Mouse (Mus musculus) intestine, embryonic 15.5 days (tissue): Measurements from ENCODE around the gene Psap. TPM values are rescaled to one million over a fixed set of nuclear protein-coding genes. Genes with fewer than 3 reads are reported as not detected.

ENCODE experiments used
- ATAC-seq: fragments of 200-750 bp; cut with Nextera tagmentation; 2 replicates; pipeline ENCODE4 v1.8.0; 2017; ENCODE audit warnings: moderate TSS enrichment, moderate library complexity
- H3K27ac ChIP-seq: fragments of 300-500 bp; sonication (generic); 2 replicates; pipeline ENCODE4 v1.5.1; 2015; ENCODE audit warnings: mild to moderate bottlenecking, inconsistent platforms
- H3K27me3 ChIP-seq: fragments of 300-500 bp; sonication (generic); replicated peaks from 2 replicates; pipeline ENCODE4 v1.6.1; 2015; ENCODE audit warnings: inconsistent platforms
- H3K36me3 ChIP-seq: fragments of 300-500 bp; sonication (generic); 2 replicates; pipeline ENCODE4 v1.6.1; 2015; ENCODE audit warnings: inconsistent platforms
- H3K4me1 ChIP-seq: fragments of 300-500 bp; sonication (generic); replicated peaks from 2 replicates; pipeline ENCODE4 v1.6.1; 2015; ENCODE audit warnings: inconsistent platforms
- H3K4me2 ChIP-seq: fragments of 300-500 bp; sonication (generic); replicated peaks from 2 replicates; pipeline ENCODE4 v1.6.1; 2015; ENCODE audit warnings: mild to moderate bottlenecking, inconsistent platforms
- H3K4me3 ChIP-seq: fragments of 300-500 bp; sonication (generic); replicated peaks from 2 replicates; pipeline ENCODE4 v1.5.1; 2015; ENCODE audit warnings: inconsistent platforms
- H3K9ac ChIP-seq: fragments of 300-500 bp; sonication (generic); 2 replicates; pipeline ENCODE4 v1.6.1; 2015; ENCODE audit warnings: inconsistent platforms
- H3K9me3 ChIP-seq: fragments of 300-500 bp; sonication (generic); 2 replicates; pipeline ENCODE4 v1.6.1; 2016; ENCODE audit warnings: inconsistent platforms
- WGBS: fragments of 180-500 bp; shearing (Covaris S2); methylation state at CpG from one replicate; pipeline ENCODE4 v1.1.7; 2015; 5-methylcytosine and 5-hydroxymethylcytosine counted together
- polyA plus RNA-seq: library from polyadenylated mRNA; unstranded; fragments of >200 nt; fragmentation: Nextera tagmentation; extraction: Ambion mirVana; gene quantifications from 2 replicates; pipeline ENCODE4 v1.2.1, GENCODE M21; 2015

Psap gene
- polyA plus RNA-seq, 1 experiment from 2014 or later: 147 TPM

GRCm38 (mm10) chr10:60335021-60335420 is 57.6 kb downstream of the Psap start:
- no peak overlapping the region for H3K4me2 ChIP-seq
- H3K27ac ChIP-seq: no peak overlapping the region
- no peaks in the 10 kb centered on the region for H3K9me3 ChIP-seq
- no peak for ATAC-seq
- 91% methylated on average over 4 of the region's 4 CpGs for WGBS
- H3K36me3 ChIP-seq: no peaks in the 10 kb centered on the region
- H3K27me3 ChIP-seq: no peaks in the 10 kb centered on the region
- H3K9ac ChIP-seq: no peak overlapping the region
- H3K4me3 ChIP-seq: no peak overlapping the region
- H3K4me1 ChIP-seq: peaks cover 16% of the 10 kb centered on the region

- WGBS: 73% methylated on average over 9 of the region's 9 CpGs
- ATAC-seq: no peak
- Histone ChIP-seq H3K27me3 (no peaks in the 10 kb centered on the region), H3K27ac (no peak overlapping the region), H3K4me2 (no peak overlapping the region), H3K9me3 (no peaks in the 10 kb centered on the region), H3K4me3 (no peak overlapping the region), H3K9ac (no peak overlapping the region), H3K4me1 (peaks cover 7% of the 10 kb centered on the region), H3K36me3 (no peaks in the 10 kb centered on the region)
Observed at GRCm38 (mm10) chr10:60341528-60341927, 64.1 kb downstream of the Psap start.

- no peak overlapping the region for H3K27ac ChIP-seq
- H3K4me1 ChIP-seq: peaks cover 33% of the 10 kb centered on the region
- 75% methylated on average over 3 of the region's 3 CpGs for WGBS
- ATAC-seq: no peak
- H3K4me2 ChIP-seq: no peak overlapping the region
- H3K9ac ChIP-seq: no peak overlapping the region
- H3K4me3 ChIP-seq: no peak overlapping the region
- H3K36me3 ChIP-seq: no peaks in the 10 kb centered on the region
- no peaks in the 10 kb centered on the region for H3K9me3 ChIP-seq
- no peaks in the 10 kb centered on the region for H3K27me3 ChIP-seq
Observed at GRCm38 (mm10) chr10:60344111-60344510, 66.7 kb downstream of the Psap start.

- Histone ChIP-seq H3K27ac (peak overlapping the region; percentile 87; the same call in 1 of the 2 replicates), H3K9me3 (no peaks in the 10 kb centered on the region), H3K4me2 (peak overlapping the region; percentile 86), H3K4me3 (peak overlapping the region; percentile 51; the same call in 1 of the 2 replicates), H3K4me1 (peaks cover 47% of the 10 kb centered on the region), H3K9ac (no peak overlapping the region), H3K27me3 (no peaks in the 10 kb centered on the region), H3K36me3 (no peaks in the 10 kb centered on the region)
- ATAC-seq: no peak
- WGBS: 82% methylated on average over 4 of the region's 4 CpGs
Observed at GRCm38 (mm10) chr10:60346056-60346455, 68.6 kb downstream of the Psap start.

GRCm38 (mm10) chr10:60346701-60347405 is 69.4 kb downstream of the Psap start, which contains the start of gene Vsir:
Gene Vsir, plus strand, starts transcription at chr10:60346851.
- Histone ChIP-seq H3K4me1 (peaks cover 55% of the 10 kb centered on the region), H3K4me3 (peak within 1 kb of the TSS; percentile 51), H3K9ac (peak within 1 kb of the TSS; percentile 66), H3K4me2 (peak within 1 kb of the TSS; percentile 86), H3K27ac (peak within 1 kb of the TSS; percentile 87), H3K9me3 (no peaks in the 10 kb centered on the region), H3K36me3 (no peaks in the 10 kb centered on the region), H3K27me3 (no peaks in the 10 kb centered on the region)
- WGBS: 1% methylated on average over 37 of the region's 37 CpGs
- peak; percentile 77 for ATAC-seq

- Histone ChIP-seq H3K36me3 (no peaks in the 10 kb centered on the region), H3K9ac (peak overlapping the region; percentile 66; the same call in 1 of the 2 replicates), H3K4me3 (peak overlapping the region; percentile 51), H3K9me3 (no peaks in the 10 kb centered on the region), H3K4me1 (peaks cover 59% of the 10 kb centered on the region), H3K27me3 (no peaks in the 10 kb centered on the region), H3K4me2 (peak overlapping the region; percentile 86), H3K27ac (peak overlapping the region; percentile 86)
- 45% methylated on average over 9 of the region's 9 CpGs for WGBS
- no peak for ATAC-seq
Observed at GRCm38 (mm10) chr10:60347768-60348610, 70.6 kb downstream of the Psap start.

- Histone ChIP-seq H3K4me2 (peak overlapping the region; percentile 86), H3K4me1 (peaks cover 64% of the 10 kb centered on the region), H3K27me3 (no peaks in the 10 kb centered on the region), H3K9me3 (no peaks in the 10 kb centered on the region), H3K9ac (no peak overlapping the region), H3K27ac (peak overlapping the region; percentile 86), H3K36me3 (no peaks in the 10 kb centered on the region), H3K4me3 (peak overlapping the region; percentile 51; the same call in 1 of the 2 replicates)
- ATAC-seq: no peak
- 35% methylated on average over 6 of the region's 6 CpGs for WGBS
Observed at GRCm38 (mm10) chr10:60349056-60349455, 71.6 kb downstream of the Psap start.

- Histone ChIP-seq H3K4me2 (peak overlapping the region; percentile 86), H3K9ac (no peak overlapping the region), H3K9me3 (no peaks in the 10 kb centered on the region), H3K4me1 (peaks cover 64% of the 10 kb centered on the region), H3K27ac (peak overlapping the region; percentile 86), H3K27me3 (no peaks in the 10 kb centered on the region), H3K36me3 (no peaks in the 10 kb centered on the region), H3K4me3 (no peak overlapping the region)
- ATAC-seq: no peak
- WGBS: 81% methylated on average over 5 of the region's 5 CpGs
Observed at GRCm38 (mm10) chr10:60349644-60350043, 72.2 kb downstream of the Psap start.

GRCm38 (mm10) chr10:60350077-60350804 is 72.8 kb downstream of the Psap start:
- H3K4me3 ChIP-seq: no peak overlapping the region
- 46% methylated on average over 5 of the region's 5 CpGs for WGBS
- no peaks in the 10 kb centered on the region for H3K27me3 ChIP-seq
- H3K4me1 ChIP-seq: peaks cover 64% of the 10 kb centered on the region
- no peaks in the 10 kb centered on the region for H3K36me3 ChIP-seq
- H3K4me2 ChIP-seq: peak overlapping the region; percentile 45
- no peak overlapping the region for H3K9ac ChIP-seq
- ATAC-seq: no peak
- H3K27ac ChIP-seq: peak overlapping the region; percentile 93
- no peaks in the 10 kb centered on the region for H3K9me3 ChIP-seq

- WGBS: 18% methylated on average over 3 of the region's 3 CpGs
- Histone ChIP-seq H3K36me3 (no peaks in the 10 kb centered on the region), H3K4me1 (peaks cover 64% of the 10 kb centered on the region), H3K27ac (peak overlapping the region; percentile 93), H3K9me3 (no peaks in the 10 kb centered on the region), H3K4me2 (peak overlapping the region; percentile 45), H3K9ac (no peak overlapping the region), H3K4me3 (no peak overlapping the region), H3K27me3 (no peaks in the 10 kb centered on the region)
- peak; percentile 64 for ATAC-seq
Observed at GRCm38 (mm10) chr10:60350805-60351167, 73.4 kb downstream of the Psap start.

- Histone ChIP-seq H3K36me3 (no peaks in the 10 kb centered on the region), H3K27me3 (no peaks in the 10 kb centered on the region), H3K9me3 (no peaks in the 10 kb centered on the region), H3K4me3 (no peak overlapping the region), H3K9ac (no peak overlapping the region), H3K4me1 (peaks cover 60% of the 10 kb centered on the region), H3K27ac (peak overlapping the region; percentile 93), H3K4me2 (peak overlapping the region; percentile 45)
- WGBS: 19% methylated on average over 3 of the region's 3 CpGs
- peak; percentile 24 for ATAC-seq
Observed at GRCm38 (mm10) chr10:60351248-60351647, 73.8 kb downstream of the Psap start.
